Mouse (Mus musculus) retina, postnatal 7 days (tissue): Measurements from ENCODE around the gene Dpep1.

Experiments
- DNase-seq: peaks from one replicate; pipeline ENCODE4 v3.0.0-alpha.2; 2012; ENCODE audit warnings: low read depth, low spot score

Dpep1 gene

GRCm38 (mm10) chr8:123248596-123248995 lies 62.6 kb downstream of the Dpep1 start:
- no peak for DNase-seq

GRCm38 (mm10) chr8:123250940-123251339 lies 64.9 kb downstream of the Dpep1 start:
- DNase-seq = no peak
